Mouse (Mus musculus) midbrain, embryonic 11.5 days (tissue): ENCODE measurements around the gene Sik3. TPM values are rescaled to one million over a fixed set of nuclear protein-coding genes. Genes with fewer than 3 reads are reported as not detected.

ENCODE experiments used
- ATAC-seq: fragments of 200-750 bp; cut with Nextera tagmentation; 2 replicates; pipeline ENCODE4 v1.8.0; 2017; ENCODE audit warnings: moderate TSS enrichment, moderate library complexity; ENCODE audit not compliant: low FRiP score
- DNase-seq: peaks from one replicate; pipeline ENCODE4 v3.0.0; 2015; ENCODE audit warnings: low spot score; ENCODE audit errors: missing footprints
- H3K27ac ChIP-seq: fragments of 300-500 bp; sonication (generic); 2 replicates; pipeline ENCODE4 v1.5.1; 2014; ENCODE audit warnings: low read depth, low read length
- H3K27me3 ChIP-seq: fragments of 300-500 bp; sonication (generic); 2 replicates; pipeline ENCODE4 v1.6.1; 2014; ENCODE audit warnings: mild to moderate bottlenecking, low read length, moderate library complexity, mixed read lengths; ENCODE audit not compliant: control insufficient read depth, insufficient read depth
- H3K36me3 ChIP-seq: fragments of 300-500 bp; sonication (generic); 2 replicates; pipeline ENCODE4 v1.6.1; 2014; ENCODE audit warnings: mild to moderate bottlenecking, low read length, moderate library complexity, mixed read lengths; ENCODE audit not compliant: control insufficient read depth, insufficient read depth
- H3K4me1 ChIP-seq: fragments of 300-500 bp; sonication (generic); 2 replicates; pipeline ENCODE4 v1.6.1; 2014; ENCODE audit warnings: low read length; ENCODE audit not compliant: control insufficient read depth, insufficient read depth
- H3K4me2 ChIP-seq: fragments of 300-500 bp; sonication (generic); 2 replicates; pipeline ENCODE4 v1.6.1; 2014; ENCODE audit warnings: mild to moderate bottlenecking, moderate library complexity
- H3K4me3 ChIP-seq: fragments of 300-500 bp; sonication (generic); 2 replicates; pipeline ENCODE4 v1.5.1; 2014; ENCODE audit warnings: low read depth, low read length
- H3K9ac ChIP-seq: fragments of 300-500 bp; sonication (generic); 2 replicates; pipeline ENCODE4 v1.6.1; 2014; ENCODE audit warnings: low read length
- H3K9me3 ChIP-seq: fragments of 300-500 bp; sonication (generic); 2 replicates; pipeline ENCODE4 v1.6.1; 2016; ENCODE audit warnings: low read length; ENCODE audit not compliant: control insufficient read depth
- WGBS: fragments of 180-500 bp; shearing (Covaris S2); extraction: QIAGEN DNeasy Blood & Tissue Kit; methylation state at CpG from one replicate; pipeline ENCODE4 v1.1.7; 2014; 5-methylcytosine and 5-hydroxymethylcytosine counted together
- polyA plus RNA-seq: library from polyadenylated mRNA; unstranded; fragments of >200 nt; fragmentation: Nextera tagmentation; extraction: Ambion mirVana; gene quantifications from 2 replicates; pipeline ENCODE4 v1.2.1, GENCODE M21; 2014

Gene Sik3
- polyA plus RNA-seq, 1 experiment from 2014 or later = 8.9 TPM

DNA sequence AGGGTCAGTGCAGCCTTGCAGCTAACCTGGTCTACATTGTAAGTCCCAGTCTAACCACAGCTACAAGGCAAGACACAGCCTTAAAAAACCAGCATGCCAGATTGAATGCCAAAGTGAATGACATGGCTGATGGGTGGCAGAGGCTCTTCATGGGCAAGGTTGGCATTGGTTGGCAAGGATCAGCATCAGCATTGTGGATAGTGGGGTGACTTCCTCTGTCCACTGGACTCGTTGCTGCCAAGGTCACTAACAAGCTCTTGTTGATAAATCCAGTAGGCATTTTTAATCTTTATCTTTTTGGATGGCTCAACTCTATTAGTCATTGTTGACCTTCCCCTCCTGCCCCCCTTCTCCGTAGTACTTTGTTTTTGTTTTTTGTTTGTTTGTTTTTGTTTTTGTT is 187.0 kb downstream of the Sik3 start:
- Histone ChIP-seq H3K36me3 (0 out of 2 replicates have a peak, but pooled peaks cover 5% of the 10 kb centered on the region), H3K9ac (no peak overlapping the region), H3K4me1 (no peaks in the 10 kb centered on the region), H3K9me3 (no peaks in the 10 kb centered on the region), H3K4me2 (no peak overlapping the region), H3K27ac (no peak overlapping the region), H3K4me3 (no peak overlapping the region), H3K27me3 (no peaks in the 10 kb centered on the region)
- DNase-seq (no peak), ATAC-seq (no peak)
- WGBS = 91% methylated on average over 2 of the region's 2 CpGs

GRCm38 (mm10) chr9:46206834-46207500 is 194.3 kb downstream of the Sik3 start:
- no peaks in the 10 kb centered on the region for H3K9me3 ChIP-seq
- H3K9ac ChIP-seq = no peak overlapping the region
- WGBS = 86% methylated on average over 10 of the region's 10 CpGs
- H3K4me3 ChIP-seq = no peak overlapping the region
- no peak overlapping the region for H3K4me2 ChIP-seq
- H3K4me1 ChIP-seq = no peaks in the 10 kb centered on the region
- peaks cover 7% of the 10 kb centered on the region; the same call in 1 of the 2 replicates for H3K36me3 ChIP-seq
- ATAC-seq = no peak
- no peak for DNase-seq
- no peaks in the 10 kb centered on the region for H3K27me3 ChIP-seq
- H3K27ac ChIP-seq = no peak overlapping the region

- H3K9ac ChIP-seq = no peak overlapping the region
- WGBS = 94% methylated on average over 6 of the region's 6 CpGs
- H3K36me3 ChIP-seq = peaks cover 9% of the 10 kb centered on the region; the same call in 1 of the 2 replicates
- DNase-seq (no peak), ATAC-seq (no peak)
- no peaks in the 10 kb centered on the region for H3K4me1 ChIP-seq
- no peak overlapping the region for H3K27ac ChIP-seq
- no peaks in the 10 kb centered on the region for H3K27me3 ChIP-seq
- no peaks in the 10 kb centered on the region for H3K9me3 ChIP-seq
- H3K4me3 ChIP-seq = no peak overlapping the region
- no peak overlapping the region for H3K4me2 ChIP-seq
These were observed 194.9 kb downstream of the Sik3 start for GRCm38 (mm10) chr9:46207501-46207869.

GRCm38 (mm10) chr9:46208401-46208974 is 195.9 kb downstream of the Sik3 start:
- WGBS = 86% methylated on average over 13 of the region's 13 CpGs
- Histone ChIP-seq H3K27ac (no peak overlapping the region), H3K4me3 (no peak overlapping the region), H3K27me3 (no peaks in the 10 kb centered on the region), H3K4me2 (no peak overlapping the region), H3K36me3 (peaks cover 9% of the 10 kb centered on the region; the same call in 1 of the 2 replicates), H3K9me3 (no peaks in the 10 kb centered on the region), H3K9ac (no peak overlapping the region), H3K4me1 (no peaks in the 10 kb centered on the region)
- no peak for DNase-seq
- no peak for ATAC-seq

DNA sequence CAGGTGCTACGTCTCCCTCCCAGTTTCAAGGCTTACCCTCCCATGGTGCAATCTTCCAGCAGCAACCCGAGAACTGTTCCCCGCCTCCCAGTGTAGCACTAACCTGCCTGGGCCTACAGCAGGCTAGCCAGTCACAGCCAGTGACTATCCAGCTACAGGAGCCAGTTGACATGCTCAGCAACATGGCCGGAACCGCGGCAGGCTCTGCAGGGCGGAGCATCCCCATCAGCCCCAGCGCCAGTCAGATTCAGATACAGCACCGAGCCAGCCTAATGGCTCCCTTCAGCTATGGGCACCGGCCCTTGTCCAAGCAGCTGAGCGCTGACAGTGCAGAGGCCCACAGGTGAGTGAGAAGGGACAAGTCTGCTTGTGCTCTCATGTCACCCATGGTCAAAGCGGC is 197.9 kb downstream of the Sik3 start:
- no peaks in the 10 kb centered on the region for H3K9me3 ChIP-seq
- no peak overlapping the region for H3K27ac ChIP-seq
- WGBS = 93% methylated on average over 12 of the region's 12 CpGs
- DNase-seq = no peak
- H3K4me1 ChIP-seq = no peaks in the 10 kb centered on the region; the same call in 1 of the 2 replicates
- no peak overlapping the region for H3K9ac ChIP-seq
- no peaks in the 10 kb centered on the region for H3K27me3 ChIP-seq
- H3K36me3 ChIP-seq = peaks cover 7% of the 10 kb centered on the region; the same call in 1 of the 2 replicates
- no peak overlapping the region for H3K4me3 ChIP-seq
- H3K4me2 ChIP-seq = no peak overlapping the region
- ATAC-seq = no peak

- no peaks in the 10 kb centered on the region for H3K9me3 ChIP-seq
- H3K9ac ChIP-seq = no peak overlapping the region
- H3K36me3 ChIP-seq = peaks cover 5% of the 10 kb centered on the region; the same call in 1 of the 2 replicates
- ATAC-seq (no peak), DNase-seq (no peak)
- H3K27me3 ChIP-seq = no peaks in the 10 kb centered on the region
- no peak overlapping the region for H3K4me3 ChIP-seq
- 95% methylated on average over 4 of the region's 4 CpGs for WGBS
- H3K27ac ChIP-seq = no peak overlapping the region
- H3K4me2 ChIP-seq = no peak overlapping the region
- no peaks in the 10 kb centered on the region; the same call in 1 of the 2 replicates for H3K4me1 ChIP-seq
These were observed 201.7 kb downstream of the Sik3 start for GRCm38 (mm10) chr9:46214276-46214675.

- ATAC-seq (no peak), DNase-seq (no peak)
- H3K27ac ChIP-seq = no peak overlapping the region
- no peak overlapping the region for H3K4me2 ChIP-seq
- no peak overlapping the region for H3K9ac ChIP-seq
- no peaks in the 10 kb centered on the region for H3K27me3 ChIP-seq
- H3K9me3 ChIP-seq = no peaks in the 10 kb centered on the region
- 94% methylated on average over 10 of the region's 10 CpGs for WGBS
- peaks cover 5% of the 10 kb centered on the region; the same call in 1 of the 2 replicates for H3K36me3 ChIP-seq
- no peak overlapping the region for H3K4me3 ChIP-seq
- no peaks in the 10 kb centered on the region; the same call in 1 of the 2 replicates for H3K4me1 ChIP-seq
These were observed 202.3 kb downstream of the Sik3 start for GRCm38 (mm10) chr9:46214946-46215337.

GRCm38 (mm10) chr9:46215338-46216322 is 203.0 kb downstream of the Sik3 start:
- ATAC-seq (no peak), DNase-seq (no peak)
- Histone ChIP-seq H3K27ac (no peak overlapping the region), H3K27me3 (no peaks in the 10 kb centered on the region), H3K36me3 (peaks cover 7% of the 10 kb centered on the region; the same call in 1 of the 2 replicates), H3K4me2 (no peak overlapping the region), H3K4me3 (no peak overlapping the region), H3K9ac (no peak overlapping the region), H3K4me1 (no peaks in the 10 kb centered on the region; the same call in 1 of the 2 replicates), H3K9me3 (no peaks in the 10 kb centered on the region)
- 80% methylated on average over 11 of the region's 11 CpGs for WGBS
